Mouse (Mus musculus): ENCODE measurements around the gene Foxn1.

GRCm38 (mm10) chr11:78424352-78424751 is 38.0 kb upstream of the Foxn1 start:
- TF ChIP-seq POLR2A (IDR thresholded peaks at IDR 0.05; ENCODE audit: extremely low read depth, insufficient read depth, low read length) (no peak), CTCF (IDR thresholded peaks at IDR 0.05; ENCODE audit: low read depth, low read length) (no peak)

Data from liver, adult 2 months (tissue).